Mouse (Mus musculus): ENCODE measurements around the gene Nell2. TPM values are rescaled to one million over a fixed set of nuclear protein-coding genes. Genes with fewer than 3 reads are reported as not detected.

The Nell2 gene
- polyA plus RNA-seq, 1 experiment from 2014 or later: 50.7 TPM

- no peak for DNase-seq (ENCODE audit: low spot score)
- H3K36me3 ChIP-seq: no peaks in the 10 kb centered on the region
- 90% methylated on average over 7 of the region's 7 CpGs for WGBS
- H3K9me3 ChIP-seq (replicated peaks): no peaks in the 10 kb centered on the region
- no peaks in the 10 kb centered on the region for H3K4me1 ChIP-seq
- H3K27ac ChIP-seq (replicated peaks): no peak overlapping the region
- no peaks in the 10 kb centered on the region for H3K27me3 ChIP-seq (ENCODE audit: low read depth, poor library complexity, severe bottlenecking)
- no peak overlapping the region for H3K4me3 ChIP-seq
These were observed 428.2 kb downstream of the Nell2 start for GRCm38 (mm10) chr15:95100133-95100532.

GRCm38 (mm10) chr15:95085962-95086361 is 442.4 kb downstream of the Nell2 start:
- no peaks in the 10 kb centered on the region for H3K9me3 ChIP-seq (replicated peaks)
- DNase-seq (ENCODE audit: low spot score): no peak
- no peaks in the 10 kb centered on the region; the same call in 1 of the 2 replicates for H3K4me1 ChIP-seq
- no peak overlapping the region for H3K27ac ChIP-seq (replicated peaks)
- 88% methylated on average over 7 of the region's 7 CpGs for WGBS
- H3K4me3 ChIP-seq: no peak overlapping the region
- no peaks in the 10 kb centered on the region for H3K27me3 ChIP-seq (ENCODE audit: low read depth, poor library complexity, severe bottlenecking)
- no peaks in the 10 kb centered on the region for H3K36me3 ChIP-seq

- 92% methylated on average over 11 of the region's 11 CpGs for WGBS
- Histone ChIP-seq H3K4me3 (no peak overlapping the region), H3K27me3 (ENCODE audit: low read depth, poor library complexity, severe bottlenecking) (no peaks in the 10 kb centered on the region), H3K27ac (replicated peaks) (no peak overlapping the region), H3K9me3 (replicated peaks) (no peaks in the 10 kb centered on the region), H3K36me3 (no peaks in the 10 kb centered on the region), H3K4me1 (no peaks in the 10 kb centered on the region; the same call in 1 of the 2 replicates)
- no peak for DNase-seq (ENCODE audit: low spot score)
These were observed 446.7 kb downstream of the Nell2 start for GRCm38 (mm10) chr15:95081654-95082053.

- Histone ChIP-seq H3K27ac (replicated peaks) (no peak overlapping the region), H3K9me3 (replicated peaks) (no peaks in the 10 kb centered on the region), H3K4me3 (no peak overlapping the region), H3K4me1 (0 out of 2 replicates have a peak, but pooled peaks cover 2% of the 10 kb centered on the region), H3K27me3 (ENCODE audit: low read depth, poor library complexity, severe bottlenecking) (no peaks in the 10 kb centered on the region), H3K36me3 (no peaks in the 10 kb centered on the region)
- DNase-seq (ENCODE audit: low spot score): no peak
- 92% methylated on average over 12 of the region's 12 CpGs for WGBS
These were observed 453.0 kb downstream of the Nell2 start for GRCm38 (mm10) chr15:95075356-95075755.

GRCm38 (mm10) chr15:95070881-95071280 is 457.5 kb downstream of the Nell2 start:
- Histone ChIP-seq H3K27ac (replicated peaks) (no peak overlapping the region), H3K9me3 (replicated peaks) (no peaks in the 10 kb centered on the region), H3K4me3 (no peak overlapping the region), H3K36me3 (no peaks in the 10 kb centered on the region), H3K27me3 (ENCODE audit: low read depth, poor library complexity, severe bottlenecking) (no peaks in the 10 kb centered on the region), H3K4me1 (peaks cover 10% of the 10 kb centered on the region; the same call in 1 of the 2 replicates)
- 90% methylated on average over 7 of the region's 7 CpGs for WGBS
- no peak for DNase-seq (ENCODE audit: low spot score)

- no peak for DNase-seq (ENCODE audit: low spot score)
- no peak overlapping the region for H3K27ac ChIP-seq (replicated peaks)
- no peaks in the 10 kb centered on the region for H3K36me3 ChIP-seq
- H3K27me3 ChIP-seq (ENCODE audit: low read depth, poor library complexity, severe bottlenecking): no peaks in the 10 kb centered on the region
- 88% methylated on average over 1 of the region's 1 CpGs for WGBS
- no peaks in the 10 kb centered on the region for H3K9me3 ChIP-seq (replicated peaks)
- H3K4me3 ChIP-seq: no peak overlapping the region
- H3K4me1 ChIP-seq: peaks cover 19% of the 10 kb centered on the region
These were observed 459.6 kb downstream of the Nell2 start for GRCm38 (mm10) chr15:95068799-95069198.

- Histone ChIP-seq H3K36me3 (no peaks in the 10 kb centered on the region), H3K9me3 (replicated peaks) (no peaks in the 10 kb centered on the region), H3K4me3 (no peak overlapping the region), H3K27ac (replicated peaks) (no peak overlapping the region), H3K4me1 (peaks cover 19% of the 10 kb centered on the region), H3K27me3 (ENCODE audit: low read depth, poor library complexity, severe bottlenecking) (no peaks in the 10 kb centered on the region)
- WGBS: 96% methylated on average over 1 of the region's 1 CpGs
- no peak for DNase-seq (ENCODE audit: low spot score)
These were observed 460.3 kb downstream of the Nell2 start for GRCm38 (mm10) chr15:95068023-95068422.

GRCm38 (mm10) chr15:95055081-95055650 is 473.2 kb downstream of the Nell2 start:
- Histone ChIP-seq H3K9me3 (replicated peaks) (no peaks in the 10 kb centered on the region), H3K4me3 (no peak overlapping the region), H3K27ac (replicated peaks) (no peak overlapping the region), H3K4me1 (no peaks in the 10 kb centered on the region), H3K36me3 (no peaks in the 10 kb centered on the region), H3K27me3 (ENCODE audit: low read depth, poor library complexity, severe bottlenecking) (no peaks in the 10 kb centered on the region)
- WGBS: 82% methylated on average over 8 of the region's 8 CpGs
- no peak for DNase-seq (ENCODE audit: low spot score)

GRCm38 (mm10) chr15:95049171-95049729 is 479.1 kb downstream of the Nell2 start:
- no peaks in the 10 kb centered on the region for H3K9me3 ChIP-seq (replicated peaks)
- H3K4me3 ChIP-seq: no peak overlapping the region
- DNase-seq (ENCODE audit: low spot score): no peak
- H3K36me3 ChIP-seq: no peaks in the 10 kb centered on the region
- WGBS: 69% methylated on average over 6 of the region's 6 CpGs
- H3K27ac ChIP-seq (replicated peaks): no peak overlapping the region
- H3K27me3 ChIP-seq (ENCODE audit: low read depth, poor library complexity, severe bottlenecking): no peaks in the 10 kb centered on the region
- H3K4me1 ChIP-seq: no peaks in the 10 kb centered on the region

GRCm38 (mm10) chr15:95047486-95047885 is 480.9 kb downstream of the Nell2 start:
- no peak overlapping the region for H3K4me3 ChIP-seq
- no peak overlapping the region for H3K27ac ChIP-seq (replicated peaks)
- WGBS: 94% methylated on average over 2 of the region's 2 CpGs
- no peaks in the 10 kb centered on the region for H3K4me1 ChIP-seq
- no peaks in the 10 kb centered on the region for H3K9me3 ChIP-seq (replicated peaks)
- DNase-seq (ENCODE audit: low spot score): no peak
- H3K27me3 ChIP-seq (ENCODE audit: low read depth, poor library complexity, severe bottlenecking): no peaks in the 10 kb centered on the region
- H3K36me3 ChIP-seq: no peaks in the 10 kb centered on the region

- Histone ChIP-seq H3K36me3 (no peaks in the 10 kb centered on the region), H3K4me1 (no peaks in the 10 kb centered on the region), H3K9me3 (replicated peaks) (no peaks in the 10 kb centered on the region), H3K4me3 (no peak overlapping the region), H3K27ac (replicated peaks) (no peak overlapping the region), H3K27me3 (ENCODE audit: low read depth, poor library complexity, severe bottlenecking) (no peaks in the 10 kb centered on the region)
- 91% methylated on average over 8 of the region's 8 CpGs for WGBS
- DNase-seq (ENCODE audit: low spot score): no peak
These were observed 484.3 kb downstream of the Nell2 start for GRCm38 (mm10) chr15:95044011-95044410.

GRCm38 (mm10) chr15:95042437-95042836 is 485.9 kb downstream of the Nell2 start:
- 86% methylated on average over 9 of the region's 9 CpGs for WGBS
- no peaks in the 10 kb centered on the region for H3K9me3 ChIP-seq (replicated peaks)

GRCm38 (mm10) chr15:95029487-95029875 is 498.9 kb downstream of the Nell2 start:
- Histone ChIP-seq H3K9me3 (replicated peaks) (no peaks in the 10 kb centered on the region), H3K27me3 (ENCODE audit: low read depth, poor library complexity, severe bottlenecking) (no peaks in the 10 kb centered on the region), H3K4me1 (no peaks in the 10 kb centered on the region), H3K4me3 (no peak overlapping the region), H3K27ac (replicated peaks) (no peak overlapping the region), H3K36me3 (no peaks in the 10 kb centered on the region)
- 80% methylated on average over 5 of the region's 5 CpGs for WGBS
- no peak for DNase-seq (ENCODE audit: low spot score)

More at GRCm38 (mm10) chr15:95042437-95042836, 485.9 kb downstream of the Nell2 start:
- H3K27me3 ChIP-seq (ENCODE audit: low read depth, poor library complexity, severe bottlenecking): no peaks in the 10 kb centered on the region
- no peak for DNase-seq (ENCODE audit: low spot score)
- H3K27ac ChIP-seq (replicated peaks): no peak overlapping the region
- H3K4me3 ChIP-seq: no peak overlapping the region
- no peaks in the 10 kb centered on the region for H3K4me1 ChIP-seq
- H3K36me3 ChIP-seq: no peaks in the 10 kb centered on the region
